Mouse (Mus musculus): ENCODE results near the gene Tmc1. TPM values are rescaled to one million over a fixed set of nuclear protein-coding genes. Genes with fewer than 3 reads are reported as not detected.

Tmc1 gene
- polyA plus RNA-seq, 1 experiment, result 0.05 TPM

- Histone ChIP-seq H3K27ac (ENCODE audit: control insufficient read depth, insufficient read depth, low read length) (no peak overlapping the region), H3K4me1 (replicated peaks; ENCODE audit: control insufficient read depth, insufficient read depth, low read length) (no peaks in the 10 kb centered on the region), H3K36me3 (ENCODE audit: control insufficient read depth, insufficient read depth, low read length) (no peaks in the 10 kb centered on the region), H3K4me3 (ENCODE audit: control insufficient read depth, insufficient read depth, low read length) (no peak overlapping the region), H3K27me3 (ENCODE audit: control insufficient read depth, insufficient read depth, low read length) (no peaks in the 10 kb centered on the region)
- no peak for DNase-seq
- 81% methylated on average over 3 of the region's 3 CpGs for WGBS
- TF ChIP-seq POLR2A (IDR thresholded peaks at IDR 0.05; ENCODE audit: control insufficient read depth, extremely low read depth, insufficient read depth, low read length, poor library complexity) (no peak), CTCF (IDR thresholded peaks at IDR 0.05; ENCODE audit: borderline replicate concordance, control insufficient read depth, extremely low read depth, insufficient read depth, low read length, poor library complexity) (no peak)
Observed at GRCm38 (mm10) chr19:20761119-20761518, 192.9 kb downstream of the Tmc1 start.

- Histone ChIP-seq H3K36me3 (ENCODE audit: control insufficient read depth, insufficient read depth, low read length) (no peaks in the 10 kb centered on the region), H3K27me3 (ENCODE audit: control insufficient read depth, insufficient read depth, low read length) (no peaks in the 10 kb centered on the region), H3K4me3 (ENCODE audit: control insufficient read depth, insufficient read depth, low read length) (no peak overlapping the region), H3K27ac (ENCODE audit: control insufficient read depth, insufficient read depth, low read length) (no peak overlapping the region), H3K4me1 (replicated peaks; ENCODE audit: control insufficient read depth, insufficient read depth, low read length) (no peaks in the 10 kb centered on the region)
- no peak for TF ChIP-seq POLR2A (IDR thresholded peaks at IDR 0.05; ENCODE audit: control insufficient read depth, extremely low read depth, insufficient read depth, low read length, poor library complexity)
- TF ChIP-seq CTCF (IDR thresholded peaks at IDR 0.05; ENCODE audit: borderline replicate concordance, control insufficient read depth, extremely low read depth, insufficient read depth, low read length, poor library complexity), result no peak
- no peak for DNase-seq
- 89% methylated on average over 1 of the region's 1 CpGs for WGBS
Observed at GRCm38 (mm10) chr19:20744630-20745029, 209.4 kb downstream of the Tmc1 start.

Other genes with a start within 250 kb of the Tmc1 start
- 1.1 and 1.2 TPM in 2 replicates for gene Aldh1a7, start 226.6 kb downstream of the Tmc1 start, polyA plus RNA-seq (2012; rRNA removed)